Mouse (Mus musculus) liver, postnatal 0 days (tissue): ENCODE measurements around the gene Nfkb2.

Experiments
- CTCF ChIP-seq: sonication (generic); IDR thresholded peaks from 2 replicates; pipeline ENCODE4 v1.5.1; 2016; ENCODE audit warnings: antibody characterized with exemption, low read depth
- EP300 ChIP-seq: IDR thresholded peaks from 2 replicates; pipeline ENCODE4 v1.6.1; 2016; ENCODE audit warnings: antibody characterized with exemption, low read depth, mild to moderate bottlenecking

- TF ChIP-seq CTCF (no peak), EP300 (no peak)
Observed at GRCm38 (mm10) chr19:46329031-46329641, 25.0 kb downstream of the Nfkb2 start.
